Mouse (Mus musculus) E14TG2a.4 (cell line): ENCODE results near the gene Mapkap1.

ENCODE experiments used
- CTCF ChIP-seq: conservative IDR thresholded peaks from 2 replicates; pipeline ENCODE4 v1.5.1; 2014; ENCODE audit warnings: low read length
- NANOG ChIP-seq: IDR thresholded peaks from 2 replicates; pipeline ENCODE4 v1.6.1; 2014; ENCODE audit warnings: borderline replicate concordance, low read length, mixed read lengths
- POU5F1 ChIP-seq: IDR thresholded peaks from 2 replicates; pipeline ENCODE4 v1.6.1; 2014; ENCODE audit warnings: low read length, borderline replicate concordance

GRCm38 (mm10) chr2:34563865-34564264, 157.3 kb downstream of the Mapkap1 start:
- TF ChIP-seq CTCF (no peak), NANOG (no peak), POU5F1 (no peak)
